ENCODE assay signal across 8 mouse cellular contexts in genomic region chr14:25548650-25549049, GRCm38 (mm10).
DNase-seq lines count a peak whose midpoint lies in the region; ATAC-seq lines count a peak whose summit lies in the region.

No protein-coding gene starts in this region.

- H3K4me2 ChIP-seq in forebrain, embryonic 16.5 days (ENCODE audit: low read length): no peak overlapping the region

- no peaks in the 10 kb centered on the region for H3K27me3 ChIP-seq in forebrain, embryonic 16.5 days (replicated peaks; ENCODE audit: control insufficient read depth, insufficient read depth, low read length)

- H3K9ac ChIP-seq in forebrain, embryonic 16.5 days (replicated peaks; ENCODE audit: low read depth, low read length): no peak overlapping the region

- WGBS in forebrain, embryonic 16.5 days: 47% methylated on average over 6 of the region's 6 CpGs

- H3K36me3 ChIP-seq in forebrain, embryonic 16.5 days (ENCODE audit: control insufficient read depth, insufficient read depth): peaks cover 7% of the 10 kb centered on the region; the same call in 1 of the 2 replicates

- peaks cover 44% of the 10 kb centered on the region for H3K4me1 ChIP-seq in forebrain, embryonic 16.5 days (replicated peaks; ENCODE audit: control insufficient read depth, insufficient read depth, low read length)

- no peak overlapping the region for H3K4me3 ChIP-seq in forebrain, embryonic 16.5 days (replicated peaks; ENCODE audit: low read length)

- H3K9me3 ChIP-seq in forebrain, embryonic 16.5 days (ENCODE audit: control insufficient read depth, low read length): no peaks in the 10 kb centered on the region

- H3K27ac ChIP-seq in forebrain, embryonic 16.5 days (ENCODE audit: low read length): peak overlapping the region; percentile 47

- DNase-seq in urinary bladder, postnatal 14 days (ENCODE audit: low spot score): peak; percentile 48
- no peak for DNase-seq in urinary bladder, postnatal 10 days (ENCODE audit: low spot score)
- peak; percentile 75 for DNase-seq in kidney, postnatal 14 days
- no peak for DNase-seq in B cell, adult 2 months
- no peak for DNase-seq in testis, postnatal 10 days (ENCODE audit: low spot score)
- no peak for DNase-seq in urinary bladder, postnatal 4 days (ENCODE audit: low spot score in 2 of 2)
- DNase-seq in spleen, postnatal 4 days (ENCODE audit: low spot score in 2 of 2): no peak

- no peak for ATAC-seq in forebrain, embryonic 16.5 days

Comparison
In these comparisons a context has a peak if more than half of its experiments do, and no peak if none do; other contexts are left out.
1. DNase-seq: peak in urinary bladder, postnatal 14 days (single experiment) and kidney, postnatal 14 days (single experiment); none in urinary bladder, postnatal 10 days (single experiment), B cell, adult 2 months (0 of 2), testis, postnatal 10 days (single experiment), urinary bladder, postnatal 4 days (0 of 2) and spleen, postnatal 4 days (0 of 2).